Mouse (Mus musculus) heart, postnatal 4 days (tissue): ENCODE measurements around the gene Mgarp. TPM values are rescaled to one million over a fixed set of nuclear protein-coding genes. Genes with fewer than 3 reads are reported as not detected.
"Not testable (repeated sequence)": the region's sequence is repeated elsewhere in the genome, so short reads cannot be mapped to it uniquely, and the experiment has no call there.

Experiments
- DNase-seq: peaks from one replicate; pipeline ENCODE4 v3.0.0; 2021
- total RNA-seq, 2 experiments: library from RNA; stranded (reverse); gene quantifications; 2 replicates each; pipeline ENCODE4 v1.2.3; 2021

Mgarp gene
- total RNA-seq, 2 experiments from 2014 or later, result 0.45 to 0.95 TPM

DNA sequence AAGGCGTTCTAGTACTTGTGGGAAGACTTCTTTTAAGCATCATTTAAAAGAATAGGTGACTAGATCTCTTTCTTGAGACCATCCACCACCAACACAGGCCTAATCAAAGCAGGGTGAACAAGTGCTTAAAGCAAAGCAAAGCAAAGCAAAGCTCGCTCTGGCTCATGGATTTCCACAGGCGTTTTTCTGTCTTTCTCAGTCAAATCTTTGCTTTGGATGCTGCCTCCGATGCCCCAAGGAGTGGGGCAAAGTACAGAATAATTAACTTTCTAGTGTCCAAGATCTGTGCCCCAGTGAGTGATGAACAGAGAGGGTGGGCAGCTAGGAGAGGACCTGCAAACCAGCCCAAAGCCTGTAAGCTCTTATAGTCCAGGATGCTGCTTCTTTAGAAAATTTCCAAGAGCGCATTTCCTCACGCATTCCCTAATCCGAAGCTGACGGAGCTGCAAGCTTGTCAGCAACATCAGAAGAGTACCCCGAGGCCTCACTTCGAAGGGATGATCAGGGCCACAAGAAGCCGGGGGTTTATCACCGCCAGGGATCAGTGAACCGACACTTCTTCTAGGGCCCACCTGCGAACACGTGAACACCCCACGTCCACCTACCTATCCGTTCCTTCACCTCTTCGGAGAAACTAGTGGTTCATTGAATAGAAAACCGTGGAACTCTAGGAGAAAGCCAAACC, 935 bp downstream of the Mgarp start:
- no peak for DNase-seq

DNA sequence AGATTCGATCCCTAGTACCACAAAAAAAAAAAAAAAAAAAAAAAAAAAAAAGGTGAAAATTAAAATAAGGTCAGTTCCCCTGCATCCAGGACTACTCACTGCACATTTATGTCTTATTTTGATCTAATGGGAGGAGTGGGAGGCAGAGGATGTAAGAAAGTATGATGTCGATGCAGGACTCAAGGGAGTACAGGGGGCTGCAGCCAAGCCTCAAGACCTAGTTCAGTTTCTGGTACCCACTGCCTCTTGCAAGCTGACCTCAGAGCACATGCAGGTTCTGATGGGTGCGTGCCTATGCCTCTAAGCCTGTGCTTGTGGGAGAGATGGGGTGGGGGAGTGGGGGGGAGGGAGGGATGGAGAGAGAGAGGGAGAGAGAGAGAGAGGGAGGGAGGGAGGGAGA, 1.7 kb downstream of the Mgarp start:
- DNase-seq, result no peak

DNA sequence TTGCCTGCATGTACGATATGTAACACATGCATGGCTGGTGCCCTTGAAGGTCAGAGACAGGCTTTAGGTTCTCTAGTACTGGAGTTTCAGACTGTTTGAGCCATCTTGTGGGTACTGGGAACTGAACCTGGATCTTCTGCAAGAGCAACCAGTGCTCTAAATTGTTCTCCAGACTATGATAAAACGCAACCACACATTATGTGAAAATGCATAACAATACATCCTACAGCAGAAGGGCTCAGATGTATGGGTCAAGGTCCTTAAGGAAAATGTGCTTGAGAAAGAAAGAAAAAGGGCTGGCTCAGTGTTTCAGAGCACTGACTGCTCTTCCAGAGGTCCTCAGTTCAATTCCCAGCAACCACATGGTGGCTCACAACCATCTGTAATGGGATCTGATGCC, 2.9 kb downstream of the Mgarp start:
- DNase-seq, result no peak

DNA sequence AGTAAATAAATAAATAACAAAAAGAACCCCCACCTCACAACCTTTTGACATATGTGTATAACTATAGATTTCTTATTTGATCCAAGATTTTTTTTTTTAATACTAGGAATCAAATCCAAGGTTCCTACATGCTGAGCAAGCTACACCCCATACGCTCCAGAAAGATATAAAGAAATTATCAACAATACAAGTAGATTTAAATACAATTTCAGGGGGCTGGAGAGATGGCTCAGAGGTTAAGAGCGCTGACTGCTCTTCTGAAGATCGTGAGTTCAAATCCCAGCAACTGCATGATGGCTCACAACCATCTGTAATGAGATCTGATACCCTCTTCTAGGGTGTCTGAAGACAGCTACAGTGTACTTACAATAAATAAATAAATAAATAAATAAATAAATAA, 3.5 kb downstream of the Mgarp start:
- not testable (repeated sequence) for DNase-seq

DNA sequence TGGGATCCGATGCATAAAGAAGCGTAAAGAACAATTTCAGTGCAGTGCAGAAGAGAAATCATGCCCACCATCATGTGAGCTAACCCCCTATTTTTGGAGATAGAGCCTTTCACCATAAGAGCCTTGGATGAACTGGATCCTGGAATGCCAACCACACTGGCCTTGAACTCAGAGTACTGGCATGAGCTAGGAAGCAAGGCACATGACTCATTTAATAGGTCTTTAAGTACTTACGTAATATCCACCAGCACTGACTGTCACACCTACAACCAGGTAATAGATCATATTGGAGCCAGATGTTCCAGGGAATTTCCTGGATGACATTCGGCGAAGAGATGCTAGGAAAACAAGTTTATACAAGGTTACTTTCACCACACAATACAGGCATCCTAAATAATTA, 4.9 kb downstream of the Mgarp start:
- no peak for DNase-seq

DNA sequence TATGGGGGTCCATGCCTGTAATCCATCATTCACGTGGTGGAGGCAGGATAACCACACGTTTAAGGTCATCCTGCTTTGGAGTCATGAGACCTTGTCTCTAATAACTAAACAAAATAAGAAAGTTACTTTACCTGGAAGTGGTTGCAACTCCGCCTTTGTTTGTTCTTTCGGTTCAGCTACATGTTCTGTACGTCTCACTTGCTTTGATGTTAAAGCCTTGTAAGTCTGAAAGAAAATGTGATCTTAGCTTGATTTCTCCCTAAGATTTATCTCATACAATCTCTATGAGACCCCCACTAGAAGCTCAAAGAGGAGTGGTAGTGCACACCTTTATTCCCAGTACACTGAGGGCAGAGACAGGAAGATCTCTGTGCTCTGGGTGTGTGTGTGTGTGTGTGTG, 5.4 kb downstream of the Mgarp start:
- DNase-seq, result no peak

DNA sequence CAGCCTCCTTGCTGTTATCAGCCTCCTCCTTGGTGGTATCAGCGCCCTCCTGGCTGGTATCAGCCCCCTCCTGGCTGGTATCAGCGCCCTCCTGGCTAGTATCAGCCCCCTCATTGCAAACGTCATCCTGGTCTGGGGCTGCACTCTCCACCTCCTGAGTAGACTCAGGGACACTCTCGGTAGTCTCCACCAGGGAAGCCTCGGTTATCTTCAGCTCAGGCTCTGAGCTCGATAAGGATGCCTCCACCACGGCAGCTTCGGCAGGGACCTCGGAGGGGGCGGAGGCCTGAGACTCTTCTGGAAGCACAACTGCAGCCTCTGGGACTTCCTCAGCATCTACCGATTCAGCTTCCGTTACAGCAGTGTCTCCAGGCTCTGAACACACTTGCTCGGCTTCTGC, 7.6 kb downstream of the Mgarp start:
- DNase-seq, result no peak

DNA sequence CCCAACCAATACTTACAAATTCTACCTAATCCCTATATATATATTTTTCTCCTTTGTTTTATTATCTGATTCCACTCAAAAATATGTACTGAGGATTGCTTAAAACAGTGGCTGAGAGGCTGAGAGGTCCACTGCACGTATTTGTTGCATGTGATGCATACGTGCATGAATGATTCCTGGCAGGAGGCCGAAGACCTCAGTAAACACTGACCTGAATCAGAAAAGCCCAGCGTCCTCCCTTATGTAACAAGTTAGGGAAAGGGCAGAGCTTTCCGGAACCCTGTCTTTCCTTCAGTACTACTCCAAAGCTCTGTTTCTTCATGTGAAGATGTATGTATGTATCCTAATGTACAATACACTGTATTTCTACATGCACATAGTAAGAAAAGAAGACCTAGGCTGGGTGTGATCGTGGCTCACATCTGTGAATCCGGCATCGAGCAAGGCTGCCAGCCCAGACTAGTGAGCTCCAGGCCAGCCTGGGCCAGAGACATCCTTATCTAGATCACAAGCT, 8.6 kb downstream of the Mgarp start:
- DNase-seq, result no peak

DNA sequence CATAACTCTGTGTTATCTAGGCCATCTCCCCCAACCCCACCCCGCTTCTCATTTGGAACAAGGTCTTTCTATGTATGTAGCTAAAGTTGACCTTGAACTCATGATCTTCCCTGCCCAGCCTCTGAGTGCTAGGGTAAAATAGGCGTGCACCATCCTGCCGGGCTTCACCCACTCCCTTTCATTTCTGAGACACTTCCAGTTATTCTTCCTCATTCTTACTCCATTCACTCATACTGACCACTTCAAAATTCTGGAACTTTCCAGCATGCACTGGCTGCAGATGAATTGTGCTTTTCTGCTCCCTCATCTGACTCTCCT, 9.4 kb downstream of the Mgarp start:
- DNase-seq, result no peak

DNA sequence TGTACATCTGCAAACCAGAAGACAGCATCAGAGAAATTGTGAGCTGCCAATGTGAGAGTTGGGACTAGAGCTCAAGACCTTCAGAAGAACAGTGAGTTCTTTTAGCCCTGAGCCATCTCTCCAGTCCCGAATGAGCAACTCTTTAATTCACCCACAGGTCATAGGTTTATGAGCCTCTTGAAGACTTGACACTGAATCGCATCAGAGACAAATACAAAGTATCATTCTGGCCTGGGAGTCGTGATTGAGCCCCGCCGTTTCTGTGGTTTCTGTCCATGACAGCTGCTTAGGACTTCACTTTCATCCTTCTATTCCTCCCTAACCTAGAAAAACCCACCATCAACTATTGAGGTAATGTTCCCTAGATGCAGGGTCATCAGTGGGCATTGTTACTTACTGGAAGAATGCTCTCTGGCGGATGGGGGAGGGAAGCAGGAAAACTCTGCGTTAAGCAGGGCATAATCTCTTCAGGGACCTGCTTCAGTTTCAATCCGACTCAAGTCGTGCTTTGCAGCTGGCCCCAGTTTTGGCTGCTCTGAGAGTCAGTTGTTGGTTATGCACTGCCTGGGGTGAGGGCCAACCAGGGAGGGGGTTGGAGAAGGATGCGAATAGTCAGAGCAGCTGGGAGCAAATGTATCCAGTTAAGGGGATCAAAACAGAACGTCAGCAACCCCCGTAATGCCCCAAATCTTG, 10.0 kb downstream of the Mgarp start:
- DNase-seq, result peak; percentile 43

DNA sequence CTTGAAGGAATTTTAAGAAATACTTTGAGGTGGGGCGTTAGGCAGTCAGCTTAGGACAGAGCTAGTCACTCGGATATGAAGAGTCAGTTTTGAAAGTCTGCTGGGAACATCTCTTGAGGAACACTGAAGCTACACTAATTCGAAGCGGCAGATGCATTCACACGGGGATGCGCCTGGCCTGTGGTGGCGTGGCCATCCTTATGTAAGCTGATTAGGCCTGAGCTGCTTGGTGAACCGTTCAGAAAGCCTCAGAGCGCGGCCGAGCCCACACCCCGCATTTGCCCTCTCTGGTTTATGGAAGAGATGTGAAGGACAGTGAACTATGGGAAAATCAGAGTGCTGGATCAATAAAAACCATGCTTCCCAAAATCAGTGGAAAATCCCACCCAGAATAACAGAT, 13.1 kb downstream of the Mgarp start:
- DNase-seq, result no peak

DNA sequence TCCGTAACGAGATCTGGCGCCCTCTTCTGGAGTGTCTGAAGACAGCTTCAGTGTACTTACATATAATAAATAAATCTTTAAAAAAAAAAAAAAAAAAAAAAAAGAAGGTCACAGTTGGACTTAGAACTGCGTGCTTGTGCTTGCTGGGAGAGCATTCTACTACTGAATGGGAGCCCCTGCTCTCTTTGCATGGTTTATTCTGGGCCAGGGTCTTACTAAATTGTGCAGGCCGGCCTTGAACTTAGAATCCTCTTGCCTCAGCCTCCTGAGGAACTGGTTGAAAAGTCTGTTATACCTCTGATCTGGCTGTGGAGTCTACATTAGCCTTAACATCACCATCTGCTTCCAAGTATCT, 15.9 kb downstream of the Mgarp start:
- DNase-seq, result no peak

DNA sequence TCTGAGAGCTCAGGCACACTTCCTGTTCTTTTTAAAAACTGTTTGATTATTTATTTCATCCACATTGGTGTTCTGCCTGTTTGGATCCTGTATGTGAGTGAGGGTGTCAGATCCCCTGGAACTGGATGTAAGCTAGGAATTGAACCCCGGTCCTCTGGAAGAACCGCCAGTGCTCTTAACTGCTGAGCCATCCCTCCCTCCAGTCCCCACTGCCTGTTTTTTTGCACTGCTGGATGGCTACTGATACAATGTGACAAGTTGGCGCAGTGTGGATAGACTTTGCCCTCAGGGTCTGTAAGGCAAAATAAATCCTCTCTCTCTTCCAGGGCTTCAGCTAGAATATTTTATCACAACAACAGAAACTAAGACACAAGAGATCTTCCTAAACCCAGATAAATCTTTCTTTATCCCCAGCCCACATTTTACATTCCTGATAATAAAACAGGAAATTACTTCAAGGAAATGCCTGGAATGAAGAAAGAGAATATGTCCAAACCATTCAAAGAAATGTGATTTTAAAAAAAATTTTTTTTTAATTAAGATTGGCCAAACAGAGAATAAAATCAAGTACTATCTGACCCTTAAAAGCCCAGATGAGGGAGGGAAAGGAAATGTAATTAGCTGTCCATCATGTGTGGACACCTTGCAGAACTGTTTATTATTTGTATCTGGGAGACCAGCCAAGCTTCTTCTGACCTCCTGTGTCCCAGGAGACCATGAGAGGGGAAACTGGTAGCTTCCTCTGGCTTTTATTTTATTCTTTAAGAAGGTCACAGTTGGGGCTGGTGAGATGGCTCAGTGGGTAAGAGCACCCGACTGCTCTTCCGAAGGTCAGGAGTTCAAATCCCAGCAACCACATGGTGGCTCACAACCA, 16.5 kb downstream of the Mgarp start:
- DNase-seq, result no peak

DNA sequence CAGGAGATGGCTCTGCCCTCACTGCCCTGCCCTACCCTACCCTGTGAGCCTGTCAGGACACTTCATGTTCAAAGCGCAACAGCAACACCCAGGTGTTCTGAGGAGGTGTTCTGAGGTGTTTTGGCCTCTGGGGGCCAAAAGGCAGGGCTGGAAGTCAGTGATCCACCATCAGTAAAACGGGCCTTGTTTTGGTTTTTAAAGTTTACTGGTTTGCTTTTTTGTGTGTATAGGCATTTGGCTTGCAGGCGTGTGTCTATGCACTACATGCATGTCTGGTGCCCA, 17.9 kb downstream of the Mgarp start:
- no peak for DNase-seq

DNA sequence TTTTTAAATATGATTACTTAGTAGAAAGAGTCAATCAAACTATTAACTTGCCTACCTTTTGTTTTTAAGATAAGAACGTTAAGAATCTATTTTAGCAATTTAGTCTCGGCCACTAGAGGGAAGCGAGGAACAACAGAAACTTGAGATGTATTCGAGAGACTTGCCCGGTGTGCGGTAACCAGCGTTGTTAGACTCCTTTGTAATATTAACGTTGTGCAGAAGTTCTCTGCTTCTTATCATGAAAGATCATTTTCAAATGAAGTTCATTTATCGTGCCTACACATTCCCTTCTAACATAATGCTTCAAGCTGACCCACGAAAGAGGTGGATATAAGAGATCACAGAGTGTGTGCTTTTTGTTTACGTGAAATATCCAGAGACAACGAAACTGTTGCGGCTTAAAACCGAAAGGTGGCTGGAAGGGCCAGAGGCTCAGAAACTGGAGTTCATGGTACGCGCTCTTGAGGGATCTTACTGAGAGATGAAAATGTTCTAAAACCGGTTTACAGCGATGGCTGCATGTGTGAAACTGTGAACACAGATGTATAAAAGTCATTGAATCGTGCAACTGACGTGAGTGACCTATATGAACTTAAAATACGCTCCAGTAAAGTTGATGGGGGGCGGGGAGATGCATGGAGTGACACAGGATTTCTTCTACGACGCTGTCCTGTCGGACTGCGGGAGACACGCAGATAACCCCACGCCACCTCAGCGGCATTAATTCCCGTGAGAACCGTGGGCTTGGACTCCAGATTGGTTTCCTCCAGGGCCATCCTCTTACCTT, 18.5 kb downstream of the Mgarp start:
- no peak for DNase-seq

DNA sequence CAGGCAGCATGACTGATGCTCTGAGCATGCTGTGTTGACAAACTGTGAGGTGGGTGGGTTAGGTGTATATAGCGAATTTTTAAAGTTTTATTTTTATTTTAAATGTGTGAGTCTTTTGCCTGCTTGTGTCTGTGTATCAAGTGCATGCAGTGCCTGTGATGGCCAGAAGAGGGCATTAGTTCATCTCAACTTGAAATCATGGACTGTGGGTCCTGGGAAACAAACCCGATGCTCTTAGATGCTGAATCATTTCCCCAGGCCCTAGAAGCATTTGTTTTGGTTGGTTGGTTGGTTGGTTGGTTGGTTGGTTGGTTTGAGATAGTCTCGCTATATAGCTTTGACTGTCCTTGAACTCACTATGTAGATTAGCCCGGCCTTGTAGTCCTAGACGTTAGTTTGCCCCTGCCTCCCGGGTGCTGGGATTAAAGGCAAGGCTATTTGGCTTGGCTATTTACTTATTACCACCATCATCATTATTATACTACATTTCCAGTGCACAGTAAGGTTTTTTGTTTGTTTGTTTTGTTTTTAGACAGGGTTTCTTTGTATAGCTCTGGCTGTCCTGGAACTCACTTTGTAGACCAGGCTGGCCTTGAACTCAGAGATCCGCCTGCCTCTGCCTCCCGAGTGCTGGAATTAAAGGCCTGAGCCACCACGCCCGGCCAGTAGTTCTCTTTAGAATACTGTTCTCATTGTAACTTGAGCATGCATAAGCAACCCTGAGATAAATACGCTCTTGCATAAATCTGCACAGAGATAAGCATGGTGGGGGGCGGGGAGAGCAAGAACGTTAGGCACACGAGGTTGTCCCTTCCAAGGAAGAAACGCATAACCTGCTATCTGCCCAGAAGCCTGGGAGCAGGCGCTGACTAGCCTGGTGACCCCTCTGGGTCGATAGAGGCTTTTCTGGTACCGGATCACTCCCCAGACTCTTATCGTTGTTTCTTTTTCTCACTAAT, 21.0 kb downstream of the Mgarp start:
- peak; percentile 70 for DNase-seq

DNA sequence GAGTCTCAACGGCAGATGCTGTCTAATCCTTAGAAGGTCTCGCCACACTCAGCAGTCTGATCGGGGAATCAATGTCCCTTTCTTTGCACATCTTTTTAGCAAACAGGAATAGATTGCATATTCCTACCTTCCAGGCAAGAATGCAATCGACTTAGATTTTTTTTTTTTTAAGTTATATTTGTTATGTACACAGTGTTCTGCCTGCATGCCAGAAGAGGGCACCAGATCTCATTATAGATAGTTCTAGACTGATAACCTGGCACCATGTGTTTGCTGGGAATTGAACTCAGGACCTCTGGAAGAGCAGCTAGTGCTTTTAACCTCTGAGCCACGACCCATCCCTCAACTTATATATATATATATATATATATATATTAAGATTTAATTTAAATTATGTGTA, 23.0 kb downstream of the Mgarp start:
- DNase-seq, result no peak

DNA sequence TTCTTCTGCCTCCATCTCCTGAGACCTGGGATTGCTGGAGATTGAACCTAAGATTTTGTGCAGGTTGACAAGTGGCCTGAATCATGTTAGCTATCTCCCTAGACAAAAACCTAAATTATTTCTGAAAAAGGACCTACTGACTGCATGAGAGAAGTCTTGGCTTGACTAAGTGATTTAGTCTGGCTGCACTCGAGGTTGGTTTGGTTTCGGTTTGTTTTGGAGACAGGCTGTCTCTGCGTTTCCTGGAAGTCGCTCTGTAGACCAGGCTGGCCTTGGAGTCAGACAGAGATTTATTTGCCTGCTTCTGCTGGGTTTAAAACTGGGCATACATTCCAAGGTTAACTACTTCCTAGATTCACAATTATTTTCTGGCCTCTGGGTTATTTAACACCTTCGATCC, 23.7 kb downstream of the Mgarp start:
- DNase-seq, result no peak

DNA sequence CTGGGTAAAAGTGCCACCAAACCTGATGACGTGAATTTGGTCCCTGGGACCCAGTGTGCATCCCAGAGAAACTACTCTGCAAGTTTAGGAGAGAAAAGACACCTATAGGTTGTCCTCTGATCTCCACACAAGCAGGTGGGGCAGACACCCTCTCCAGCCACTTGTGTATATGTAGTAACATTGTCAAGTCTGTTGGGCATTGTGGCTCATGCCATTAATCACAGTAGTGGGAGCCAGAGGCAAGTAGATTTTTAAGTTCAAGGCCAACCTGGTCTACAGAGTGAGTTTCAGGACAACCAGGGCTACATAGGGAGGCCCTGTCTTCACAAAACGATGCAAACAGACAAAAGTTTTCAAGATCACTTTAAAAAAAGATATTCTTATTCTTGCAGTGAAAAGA, 24.7 kb downstream of the Mgarp start:
- no peak for DNase-seq

DNA sequence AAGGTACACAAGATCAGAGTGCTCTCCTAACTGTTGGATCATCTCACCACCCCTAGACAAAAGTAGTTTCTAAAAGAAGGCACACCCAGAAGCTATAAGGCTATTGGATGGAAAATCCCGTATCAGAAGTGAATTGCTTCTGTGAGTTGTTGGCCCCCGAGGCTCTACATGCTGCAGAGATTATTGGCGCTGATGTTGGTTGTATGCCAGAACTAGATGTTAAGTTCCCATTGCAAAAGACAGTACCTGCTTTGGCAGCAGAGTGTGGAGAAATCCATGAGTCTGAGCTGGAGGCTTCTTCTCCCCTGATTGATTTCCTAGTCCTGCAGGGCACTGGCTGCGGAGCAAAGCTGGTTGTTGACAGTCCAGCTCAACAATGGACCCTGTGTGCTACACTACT, 28.5 kb downstream of the Mgarp start:
- no peak for DNase-seq

DNA sequence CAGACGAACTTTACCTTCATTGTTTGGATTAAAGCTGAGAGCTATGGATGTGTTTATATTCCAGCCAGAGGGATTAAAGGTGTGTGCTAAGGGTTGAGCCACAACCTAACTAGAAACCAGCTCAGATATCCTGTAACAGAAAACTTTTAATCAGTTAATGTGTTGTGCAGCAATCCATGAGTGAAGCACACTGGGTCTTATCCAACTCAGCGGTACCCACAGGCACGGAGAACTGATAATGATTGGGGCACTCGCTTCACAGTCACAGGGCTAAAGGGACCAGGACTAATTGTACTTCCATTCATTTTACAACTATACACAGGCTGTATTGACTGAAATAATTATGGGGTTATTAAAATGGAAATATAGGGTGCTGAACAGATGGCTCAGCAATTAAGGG, 29.6 kb downstream of the Mgarp start:
- DNase-seq, result no peak

DNA sequence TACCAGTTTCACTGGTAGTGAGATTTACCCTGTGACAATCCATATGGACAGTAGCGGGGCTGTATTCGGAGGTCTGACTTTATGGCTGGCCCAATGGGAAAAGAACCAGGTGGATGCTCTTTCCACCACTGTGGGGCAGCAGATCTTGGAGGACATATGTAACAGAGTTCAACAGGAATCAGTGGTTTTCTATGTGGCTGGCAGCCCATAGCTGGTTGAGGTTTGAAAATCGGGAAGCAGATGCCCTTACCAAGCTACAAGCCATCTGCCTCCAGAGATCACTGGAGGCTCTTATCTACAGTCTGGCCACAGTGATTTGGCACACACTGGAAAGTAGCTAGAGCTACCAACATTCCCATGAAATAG, 31.0 kb downstream of the Mgarp start:
- no peak for DNase-seq
